8 mouse cellular contexts compared by ENCODE assay signal in genomic region chr2:103084451-103084850, GRCm38 (mm10). TPM values are rescaled to one million over a fixed set of nuclear protein-coding genes. Genes with fewer than 3 reads are reported as not detected.
A peak's percentile ranks its signal among the peaks of the same experiment; 100 is the strongest.
DNase-seq lines count a peak whose midpoint lies in the region; ATAC-seq lines count a peak whose summit lies in the region.

No protein-coding gene starts in this region.

- H3K27ac ChIP-seq in forebrain, embryonic 13.5 days: no peak overlapping the region

- no peaks in the 10 kb centered on the region for H3K27me3 ChIP-seq in splenic B cell, adult 2 months (ENCODE audit: control insufficient read depth, insufficient read depth, low read length, poor library complexity, severe bottlenecking)
- H3K27me3 ChIP-seq in forebrain, embryonic 13.5 days: no peaks in the 10 kb centered on the region

- H3K36me3 ChIP-seq in splenic B cell, adult 2 months (ENCODE audit: control insufficient read depth, insufficient read depth, low read length, poor library complexity, severe bottlenecking): peaks cover 1% of the 10 kb centered on the region
- peaks cover 19% of the 10 kb centered on the region for H3K36me3 ChIP-seq in forebrain, embryonic 13.5 days (ENCODE audit: poor library complexity, severe bottlenecking)

- ATAC-seq in common myeloid progenitor, adult 5-6 weeks (replicated peaks; ENCODE audit: low read depth, poor library complexity, severe bottlenecking): peak; percentile 42; the same call in 1 of the 2 replicates
- no peak for ATAC-seq in forebrain, embryonic 13.5 days

- DNase-seq in adrenal gland, postnatal 36 days: peak; percentile 7
- no peak for DNase-seq in adrenal gland, adult 8-10 months
- peak; percentile 17 for DNase-seq in kidney, postnatal 14 days
- DNase-seq in kidney, adult 18-20 months: no peak
- peak; percentile 68 for DNase-seq in 3T3-L1 (ENCODE audit: low read depth, low spot score)
- DNase-seq in splenic B cell, adult 2 months (ENCODE audit: low read depth, low spot score): peak; percentile 49

- H3K9ac ChIP-seq in forebrain, embryonic 13.5 days: no peak overlapping the region

- H3K4me1 ChIP-seq in forebrain, embryonic 13.5 days: 0 out of 2 replicates have a peak, but pooled peaks cover under 1% of the 10 kb centered on the region

- no peak overlapping the region for H3K4me3 ChIP-seq in forebrain, embryonic 13.5 days

- H3K4me2 ChIP-seq in forebrain, embryonic 13.5 days: no peak overlapping the region

- WGBS in forebrain, embryonic 13.5 days: 65% methylated on average over 5 of the region's 5 CpGs

- H3K9me3 ChIP-seq in forebrain, embryonic 13.5 days (replicated peaks): no peaks in the 10 kb centered on the region

RNA-seq across cellular contexts. Expression of gene Apip, which starts 11.0 kb away (rescaled TPM):
- total RNA-seq in adrenal gland, postnatal 36 days (2021): 10 to 100 TPM; 56.2 to 57.1 TPM
- 10 to 100 TPM; 31.6 to 49.1 (median 41.3) TPM for total RNA-seq in adrenal gland, adult 8-10 months (2022)
- total RNA-seq in common myeloid progenitor, adult 5-6 weeks (2017): 27.4 and 52.7 TPM in 2 replicates
- polyA plus RNA-seq in forebrain, embryonic 13.5 days (2015; fragmentation: Nextera tagmentation; extraction: Ambion mirVana): 53.6 and 54.1 TPM in 2 replicates

RNA-seq across cellular contexts. Expression of gene Pdhx, which starts 11.1 kb away (rescaled TPM):
- total RNA-seq in adrenal gland, postnatal 36 days (2021): 100 to 1,000 TPM; 112 to 120 TPM
- total RNA-seq in adrenal gland, adult 8-10 months (2022): 100 to 1,000 TPM in 2 of 4 experiments, 10 to 100 TPM in 2; 64.2 to 136 (median 95.8) TPM
- 21.5 and 37.1 TPM in 2 replicates for total RNA-seq in common myeloid progenitor, adult 5-6 weeks (2017)
- 59.3 TPM in 2 replicates for polyA plus RNA-seq in forebrain, embryonic 13.5 days (2015; fragmentation: Nextera tagmentation; extraction: Ambion mirVana)

Comparison
In these comparisons a context has a peak if more than half of its experiments do, and no peak if none do; other contexts are left out.
1. DNase-seq: peak in adrenal gland, postnatal 36 days (2 of 2), kidney, postnatal 14 days (single experiment), 3T3-L1 (single experiment) and splenic B cell, adult 2 months (single experiment); none in adrenal gland, adult 8-10 months (single experiment) and kidney, adult 18-20 months (single experiment).